In genomic region chr6:64202396-64203122, GRCm38 (mm10) we compare ENCODE assay signal across 11 mouse cellular contexts.
A peak's percentile ranks its signal among the peaks of the same experiment; 100 is the strongest.
DNase-seq lines count a peak whose midpoint lies in the region; ATAC-seq lines count a peak whose summit lies in the region.
"Had no signal": no experiment of that assay in that cellular context is flagged by ENCODE, and none has a peak within 500 bp of the region (broad histone marks: within the 10 kb centered on the region; RNA-seq: fewer than 3 reads in every experiment).

No protein-coding gene starts in this region.

- no peak overlapping the region for H3K9ac ChIP-seq in forebrain, embryonic 11.5 days (ENCODE audit: low read length)
- no peak overlapping the region for H3K9ac ChIP-seq in hindbrain, embryonic 16.5 days (ENCODE audit: low read depth, low read length)
- no peak overlapping the region for H3K9ac ChIP-seq in neural tube, embryonic 11.5 days (ENCODE audit: low read length)
- H3K9ac ChIP-seq in heart, embryonic 11.5 days (ENCODE audit: low read depth, low read length): no peak overlapping the region

- H3K27me3 ChIP-seq in forebrain, embryonic 11.5 days (ENCODE audit: control insufficient read depth, insufficient read depth, low read length): no peaks in the 10 kb centered on the region
- no peaks in the 10 kb centered on the region for H3K27me3 ChIP-seq in hindbrain, embryonic 16.5 days (replicated peaks; ENCODE audit: control insufficient read depth, insufficient read depth, low read length)
- no peaks in the 10 kb centered on the region for H3K27me3 ChIP-seq in neural tube, embryonic 11.5 days (ENCODE audit: control insufficient read depth, insufficient read depth, low read length)
- H3K27me3 ChIP-seq in heart, embryonic 11.5 days (ENCODE audit: control insufficient read depth, insufficient read depth, low read length): no peaks in the 10 kb centered on the region
- H3K27me3 ChIP-seq: CH12.LX had no signal

- peak; percentile 4 for DNase-seq in left cerebral cortex, adult 11 months (ENCODE audit: low spot score)
- DNase-seq in left cerebral cortex, postnatal 4 days: no peak
- DNase-seq in forebrain, embryonic 11.5 days (ENCODE audit: low spot score): peak; percentile 51
- peak; percentile 40 for DNase-seq in neural tube, embryonic 11.5 days (ENCODE audit: low spot score)
- DNase-seq in gastrocnemius, postnatal 14 days: no peak
- DNase-seq in heart, postnatal 4 days: no peak
- DNase-seq: lung, adult 2 months had no signal

- WGBS in forebrain, embryonic 11.5 days: 15% methylated on average over 8 of the region's 8 CpGs
- WGBS in hindbrain, embryonic 16.5 days: 16% methylated on average over 8 of the region's 8 CpGs
- 21% methylated on average over 8 of the region's 8 CpGs for WGBS in neural tube, embryonic 11.5 days
- 44% methylated on average over 8 of the region's 8 CpGs for WGBS in heart, embryonic 11.5 days (ENCODE audit: insufficient replicate concordance)

- intact Hi-C loops in left cerebral cortex, postnatal 4 days (cut with DNase I): no loop called here
- intact Hi-C loops in gastrocnemius, postnatal 14 days (cut with DNase I; ENCODE audit: low total_unique reads): no loop called here

- peak; percentile 66 for ATAC-seq in forebrain, embryonic 11.5 days (replicated peaks; ENCODE audit: low FRiP score)
- ATAC-seq in hindbrain, embryonic 16.5 days: peak; percentile 69; the same call in 1 of the 2 replicates
- ATAC-seq in neural tube, embryonic 11.5 days (ENCODE audit: insufficient read depth, low FRiP score, low TSS enrichment): no peak
- no peak for ATAC-seq in heart, embryonic 11.5 days (replicated peaks; ENCODE audit: insufficient number of reproducible peaks, low FRiP score, low TSS enrichment)

- H3K4me2 ChIP-seq in forebrain, embryonic 11.5 days (ENCODE audit: low read depth, low read length, severe bottlenecking): no peak overlapping the region
- no peak overlapping the region for H3K4me2 ChIP-seq in hindbrain, embryonic 16.5 days (ENCODE audit: low read length)
- no peak overlapping the region for H3K4me2 ChIP-seq in neural tube, embryonic 11.5 days (ENCODE audit: low read depth)
- H3K4me2 ChIP-seq in heart, embryonic 11.5 days: no peak overlapping the region

- no peak overlapping the region for H3K27ac ChIP-seq in forebrain, embryonic 11.5 days (ENCODE audit: low read depth, low read length)
- no peak overlapping the region for H3K27ac ChIP-seq in hindbrain, embryonic 16.5 days (ENCODE audit: low read depth, low read length)
- 0 out of 2 replicates have a peak overlapping the region, but pooled peaks have one; percentile 10 for H3K27ac ChIP-seq in neural tube, embryonic 11.5 days (ENCODE audit: low read depth, low read length)
- H3K27ac ChIP-seq in heart, embryonic 11.5 days (ENCODE audit: low read depth, low read length): no peak overlapping the region
- H3K27ac ChIP-seq: limb, embryonic 10.5 days had no signal

- H3K36me3 ChIP-seq in forebrain, embryonic 11.5 days (ENCODE audit: control insufficient read depth, insufficient read depth, low read length): no peaks in the 10 kb centered on the region
- H3K36me3 ChIP-seq in hindbrain, embryonic 16.5 days (ENCODE audit: control insufficient read depth, insufficient read depth, low read length): no peaks in the 10 kb centered on the region
- no peaks in the 10 kb centered on the region for H3K36me3 ChIP-seq in neural tube, embryonic 11.5 days (ENCODE audit: control insufficient read depth, insufficient read depth, low read length)
- H3K36me3 ChIP-seq in heart, embryonic 11.5 days (ENCODE audit: control insufficient read depth, insufficient read depth, low read length): no peaks in the 10 kb centered on the region
- H3K36me3 ChIP-seq: limb, embryonic 10.5 days had no signal

- H3K9me3 ChIP-seq in forebrain, embryonic 11.5 days (ENCODE audit: control insufficient read depth, low read length): no peaks in the 10 kb centered on the region
- no peaks in the 10 kb centered on the region for H3K9me3 ChIP-seq in hindbrain, embryonic 16.5 days (ENCODE audit: control insufficient read depth, low read length)
- no peaks in the 10 kb centered on the region for H3K9me3 ChIP-seq in neural tube, embryonic 11.5 days (ENCODE audit: control insufficient read depth, low read length)
- H3K9me3 ChIP-seq in heart, embryonic 11.5 days (replicated peaks; ENCODE audit: control insufficient read depth, low read length): no peaks in the 10 kb centered on the region
- H3K9me3 ChIP-seq: limb, embryonic 10.5 days had no signal

- H3K4me1 ChIP-seq in forebrain, embryonic 11.5 days (replicated peaks; ENCODE audit: control insufficient read depth, insufficient read depth, low read length): peaks cover 2% of the 10 kb centered on the region; the same call in 1 of the 2 replicates
- no peaks in the 10 kb centered on the region for H3K4me1 ChIP-seq in hindbrain, embryonic 16.5 days (ENCODE audit: control insufficient read depth, insufficient read depth, low read depth, low read length)
- H3K4me1 ChIP-seq in neural tube, embryonic 11.5 days (ENCODE audit: control insufficient read depth, insufficient read depth, low read length): peaks cover 6% of the 10 kb centered on the region
- no peaks in the 10 kb centered on the region for H3K4me1 ChIP-seq in heart, embryonic 11.5 days (ENCODE audit: control insufficient read depth, insufficient read depth, low read length)

- no peak overlapping the region for H3K4me3 ChIP-seq in forebrain, embryonic 11.5 days (ENCODE audit: low read depth, low read length)
- no peak overlapping the region for H3K4me3 ChIP-seq in hindbrain, embryonic 16.5 days (ENCODE audit: low read length)
- no peak overlapping the region for H3K4me3 ChIP-seq in neural tube, embryonic 11.5 days (ENCODE audit: low read depth, low read length)
- H3K4me3 ChIP-seq in heart, embryonic 11.5 days (ENCODE audit: low read depth, low read length): no peak overlapping the region
- H3K4me3 ChIP-seq: limb, embryonic 10.5 days had no signal

Comparison
In these comparisons a context has a peak if more than half of its experiments do, and no peak if none do; other contexts are left out.
1. DNase-seq: peak in left cerebral cortex, adult 11 months (single experiment), forebrain, embryonic 11.5 days (single experiment) and neural tube, embryonic 11.5 days (single experiment); none in left cerebral cortex, postnatal 4 days (single experiment), gastrocnemius, postnatal 14 days (single experiment) and heart, postnatal 4 days (single experiment).
2. ATAC-seq: peak in forebrain, embryonic 11.5 days (single experiment) and hindbrain, embryonic 16.5 days (single experiment); none in neural tube, embryonic 11.5 days (single experiment) and heart, embryonic 11.5 days (single experiment).